Mouse (Mus musculus): ENCODE data around the gene Ago1.
A peak's percentile ranks its signal among the peaks of the same experiment; 100 is the strongest.

Gene Ago1

DNA sequence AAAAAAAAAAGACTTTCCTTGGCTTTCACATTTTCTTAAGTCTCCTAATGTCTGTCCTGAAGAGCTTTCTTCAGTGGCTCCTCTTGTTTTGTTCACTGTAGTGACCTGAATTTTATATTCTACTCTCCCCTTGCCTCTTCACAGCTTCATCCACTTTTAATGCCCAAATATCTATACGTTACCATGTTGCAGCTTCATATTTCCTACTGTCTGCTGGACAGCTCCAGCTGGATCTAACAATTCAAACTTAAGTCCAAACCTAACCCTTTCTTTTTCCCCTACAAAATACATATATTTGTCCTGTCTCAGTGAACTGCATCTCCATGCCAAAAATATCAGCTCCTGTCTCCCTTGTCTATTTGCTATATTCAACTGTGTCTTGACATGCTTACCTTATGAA lies 951 bp upstream of the Ago1 start:
- DNase-seq = no peak

DNA sequence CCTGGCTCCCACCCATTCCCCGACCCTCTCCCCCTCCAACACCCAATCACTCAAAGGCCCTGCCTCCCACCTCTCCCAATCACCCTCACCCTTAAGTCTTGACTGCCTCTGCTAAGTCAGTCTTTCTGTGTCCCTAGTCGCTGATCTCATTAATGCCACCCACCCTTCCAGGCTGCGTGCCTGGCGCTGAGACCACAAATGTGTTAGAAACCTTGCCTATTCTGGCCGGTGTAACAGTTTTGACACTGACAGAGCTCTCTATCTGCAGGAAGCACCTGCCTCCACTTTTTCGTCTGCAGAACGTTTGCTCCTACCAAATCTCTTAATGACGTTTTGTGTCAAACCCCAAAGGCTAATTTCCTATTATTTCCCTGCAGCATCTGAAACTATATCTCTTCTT lies 542 bp upstream of the Ago1 start:
- DNase-seq = no peak

DNA sequence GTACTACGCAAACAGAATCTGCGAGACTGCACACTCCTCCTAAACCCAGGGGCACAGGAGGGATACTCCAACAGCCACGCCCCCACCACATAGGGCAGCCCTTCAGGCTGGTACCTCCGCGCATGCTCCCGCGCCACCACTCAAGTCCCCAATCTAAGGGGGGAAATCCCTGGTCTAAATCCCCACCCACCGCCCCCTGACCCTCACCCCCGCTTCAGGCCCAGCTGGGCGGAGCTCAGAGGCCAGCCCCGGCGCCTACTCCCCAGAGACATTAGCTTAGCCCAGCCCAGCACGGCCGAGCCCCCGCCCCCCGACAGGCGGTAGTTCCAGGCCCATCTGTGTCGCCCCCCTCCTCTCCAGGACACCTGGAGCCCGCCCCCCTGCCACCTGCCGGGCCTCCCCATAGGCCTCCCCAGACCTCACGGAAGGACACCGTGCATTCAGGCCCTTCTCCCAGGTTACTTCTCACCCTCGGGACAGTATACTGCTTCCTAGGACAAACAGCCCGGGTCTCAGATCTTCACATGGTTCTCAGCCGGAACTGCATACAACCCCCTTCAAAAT lies 580 bp downstream of the Ago1 start:
- peak; percentile 82 for DNase-seq

DNA sequence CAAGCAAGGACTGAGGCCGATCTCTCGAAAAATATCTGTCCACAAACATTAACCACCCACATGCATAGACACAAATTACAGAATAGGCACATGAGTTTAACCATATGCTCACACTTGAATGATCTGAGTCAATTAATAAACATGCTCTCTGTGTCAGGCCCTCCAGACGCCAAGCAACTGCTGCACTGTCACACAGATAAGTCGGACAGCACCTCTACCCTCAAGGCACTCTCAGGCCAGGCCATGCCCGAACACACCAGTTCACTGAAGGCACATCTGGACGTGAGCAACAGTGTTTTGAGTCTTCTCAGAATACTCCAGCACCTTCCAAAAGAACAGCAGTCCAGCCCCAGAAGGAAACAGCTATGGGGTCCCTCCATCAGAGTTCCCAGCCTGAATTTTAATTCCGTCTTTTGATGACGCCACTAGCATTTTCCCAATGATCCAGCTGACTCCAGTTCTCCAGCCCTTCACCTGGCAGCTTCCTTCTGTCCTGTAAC lies 2.1 kb downstream of the Ago1 start:
- no peak for DNase-seq

DNA sequence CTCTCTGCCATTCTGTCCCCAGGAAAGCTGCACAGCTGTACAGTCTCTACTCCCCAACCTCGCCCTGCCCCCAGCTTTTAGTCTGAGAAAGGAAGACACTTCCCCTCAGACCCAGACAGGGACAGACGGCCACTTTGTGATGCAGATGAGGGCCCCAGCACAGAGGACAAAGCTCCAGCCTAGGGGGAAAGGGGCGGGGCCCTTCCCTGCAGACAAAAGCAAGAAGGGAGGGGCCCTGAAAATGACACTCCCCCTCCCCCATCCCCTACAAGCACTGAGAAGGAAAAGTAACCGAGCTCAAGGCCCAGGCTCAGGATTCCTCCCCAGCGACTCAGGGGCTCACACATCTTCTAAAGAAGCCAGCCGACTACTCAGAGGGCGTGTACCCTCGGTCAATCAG lies 2.5 kb downstream of the Ago1 start:
- peak; percentile 48 for DNase-seq

DNA sequence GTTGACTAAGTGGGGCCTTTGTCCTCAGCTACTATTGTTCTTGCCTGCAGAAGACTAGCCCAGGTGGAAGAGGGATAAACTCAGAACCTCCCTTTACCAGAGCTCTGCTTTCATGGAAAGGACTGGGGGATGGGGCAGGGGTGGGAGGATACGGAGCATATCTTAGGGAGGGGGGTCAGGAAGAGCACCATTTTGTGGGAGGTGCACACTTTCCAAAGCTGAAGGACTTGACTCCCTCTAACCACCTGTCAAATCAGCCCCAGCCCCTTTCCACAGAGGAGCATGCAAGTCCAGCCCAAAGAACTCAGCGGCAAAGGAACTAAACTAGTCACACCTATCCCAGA lies 3.5 kb downstream of the Ago1 start:
- no peak for DNase-seq

DNA sequence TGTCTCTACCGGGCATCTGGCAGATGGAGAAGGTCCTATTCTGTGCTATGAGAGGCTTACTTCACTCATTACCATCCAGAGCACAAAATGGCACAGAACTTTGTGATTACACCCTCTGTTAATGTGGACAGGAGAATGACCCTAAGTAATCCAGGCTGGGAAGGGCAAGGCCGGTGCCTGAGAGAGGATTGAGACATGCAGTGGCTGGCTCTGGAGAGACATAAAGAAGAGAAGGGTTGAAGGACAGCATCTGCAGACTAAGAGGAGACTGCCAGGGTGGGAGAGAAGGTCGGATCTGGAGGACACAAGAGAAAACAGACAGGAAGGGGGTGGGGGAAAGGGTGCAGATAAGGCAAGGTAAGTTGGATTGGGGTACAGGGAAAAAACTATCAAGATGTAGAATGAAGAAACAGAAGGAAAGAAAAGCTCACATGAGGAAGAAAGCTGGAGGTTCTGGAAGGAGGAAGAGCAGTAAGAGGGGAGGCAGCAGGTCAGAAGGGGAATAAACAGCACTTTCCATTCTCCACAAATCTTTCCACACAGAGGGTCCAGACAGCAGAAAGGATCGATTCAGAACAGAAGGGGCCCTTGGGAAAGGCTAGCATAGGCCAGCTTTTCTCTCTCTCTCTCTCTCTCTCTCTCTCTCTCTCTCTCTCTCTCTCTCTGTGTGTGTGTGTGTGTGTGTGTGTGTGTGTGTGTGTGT lies 4.0 kb downstream of the Ago1 start:
- DNase-seq = no peak

DNA sequence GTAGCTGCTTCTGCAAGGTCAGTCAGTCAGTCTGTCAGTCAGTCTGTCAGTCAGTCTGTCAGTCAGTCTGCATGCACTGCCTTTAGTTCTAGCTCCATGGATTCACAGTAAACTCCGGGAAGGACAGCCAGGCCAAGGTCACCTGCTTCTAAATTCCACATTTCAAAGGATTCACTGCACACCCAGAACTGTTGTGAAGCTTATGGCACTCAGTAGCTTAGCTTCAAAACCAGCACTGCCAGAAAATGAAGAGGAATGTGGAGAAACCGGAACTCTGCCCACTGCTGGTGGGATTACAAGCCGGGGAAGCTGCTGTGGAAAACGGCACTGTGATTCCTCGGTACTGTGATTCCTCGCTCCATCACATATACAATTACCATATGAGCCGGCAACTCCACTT lies 12.9 kb downstream of the Ago1 start:
- DNase-seq = no peak

DNA sequence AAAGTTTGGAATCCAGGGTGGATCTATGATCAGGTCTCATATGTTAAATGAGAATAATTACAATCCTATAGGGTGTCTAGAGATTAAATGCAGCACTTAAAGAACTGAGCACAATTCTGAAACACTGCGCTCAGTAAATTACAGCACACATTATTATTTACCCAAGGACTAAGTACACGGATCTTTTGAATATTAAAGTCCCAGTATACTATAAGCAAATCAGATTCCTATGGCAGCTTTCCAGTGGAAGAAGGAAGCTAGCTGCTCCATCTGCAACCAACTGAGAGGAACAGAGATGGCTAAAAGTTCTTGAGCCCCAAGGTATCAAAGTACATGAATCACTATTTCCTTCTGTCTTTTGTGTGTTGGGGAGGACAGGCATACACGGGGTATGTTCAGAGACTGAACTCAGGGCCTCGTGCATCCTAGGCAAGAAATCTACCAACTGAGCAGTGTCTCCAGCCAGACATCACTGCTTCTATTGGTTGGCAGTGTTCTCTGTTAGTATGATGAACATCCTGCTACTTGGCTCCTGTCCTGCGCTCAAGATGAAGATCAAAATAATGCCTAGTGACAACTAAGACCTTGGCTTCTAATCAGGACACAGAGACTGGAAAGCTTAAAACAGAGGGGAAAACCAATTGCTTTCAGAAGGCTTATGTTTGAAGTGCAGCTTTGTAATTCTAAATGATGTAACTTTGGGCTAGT lies 13.7 kb downstream of the Ago1 start:
- DNase-seq = no peak

DNA sequence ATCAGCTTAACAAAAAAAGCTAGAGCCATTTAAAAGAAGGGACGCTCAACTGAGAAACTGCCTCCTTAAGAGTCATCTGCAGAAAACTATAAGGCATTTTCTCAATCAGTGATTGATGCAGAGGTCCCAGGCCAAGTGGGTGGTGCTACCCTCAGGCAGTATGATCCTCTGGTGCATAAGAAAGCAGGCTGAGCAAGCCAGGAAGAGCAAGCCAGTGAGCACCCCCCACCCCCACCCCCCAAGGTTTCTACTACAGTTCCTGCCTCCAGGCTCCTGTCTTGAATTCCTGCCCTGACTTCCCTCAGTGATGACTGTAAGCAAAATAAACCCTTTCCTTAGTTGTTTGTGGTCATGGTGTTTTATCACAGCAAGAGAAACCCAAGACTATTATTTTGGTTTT lies 18.1 kb downstream of the Ago1 start:
- DNase-seq = no peak

DNA sequence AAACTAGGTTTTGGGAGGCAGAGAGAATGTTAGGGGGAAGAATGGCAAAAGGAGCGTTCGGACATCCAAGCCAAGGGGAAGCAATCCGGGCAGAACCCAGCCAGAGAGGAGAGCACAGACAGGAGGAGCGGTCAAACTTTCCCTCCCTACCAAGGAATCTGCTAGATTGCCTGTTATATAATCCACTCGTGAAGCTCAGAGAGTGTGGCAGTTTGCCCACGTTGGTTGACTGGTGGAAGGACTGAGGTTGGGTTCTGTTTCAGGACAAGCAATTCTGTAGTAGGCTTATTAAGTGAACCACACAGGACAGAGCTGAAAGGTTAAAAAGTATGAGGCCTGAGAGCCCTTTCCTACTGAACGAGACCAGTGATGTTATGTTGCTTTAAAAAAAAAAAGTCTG lies 21.3 kb downstream of the Ago1 start:
- DNase-seq = no peak

DNA sequence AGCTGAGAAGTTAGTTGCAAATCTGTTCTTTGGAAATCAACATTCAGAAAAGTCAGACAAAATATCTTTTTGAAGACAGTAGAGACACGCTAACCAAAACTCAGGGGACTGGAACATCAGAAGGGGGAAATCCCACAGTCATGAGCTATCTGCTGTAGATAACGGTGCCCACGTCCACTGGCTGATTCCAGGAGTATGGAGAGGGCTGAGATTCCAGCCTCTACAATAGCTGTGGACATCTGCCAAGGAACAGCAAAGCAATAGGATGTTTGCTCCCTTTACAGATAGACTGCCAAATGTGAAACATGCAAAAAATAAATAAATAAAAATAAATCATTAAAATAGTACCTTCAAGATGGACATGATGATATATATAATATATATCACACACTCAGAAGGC lies 23.9 kb downstream of the Ago1 start:
- no peak for DNase-seq

DNA sequence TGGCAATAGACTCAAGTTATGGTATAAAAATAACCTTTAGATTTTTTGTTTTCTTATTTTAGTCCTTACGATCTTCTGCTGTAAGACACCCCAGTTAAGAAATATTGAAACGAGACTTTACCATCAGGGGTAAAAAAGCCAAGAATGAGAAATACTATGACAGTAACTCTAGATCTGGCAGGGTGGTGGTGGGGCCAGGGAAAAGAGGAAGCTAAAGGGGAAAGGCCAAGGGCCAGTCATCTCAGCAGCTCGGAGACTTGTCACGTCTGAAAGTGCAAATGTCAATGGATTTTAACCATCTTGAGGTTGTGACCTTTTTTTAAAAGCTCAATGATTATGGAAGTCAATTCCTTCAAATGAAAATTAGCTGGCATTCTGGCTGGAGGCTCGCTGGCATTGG lies 30.1 kb downstream of the Ago1 start:
- no peak for DNase-seq

DNA sequence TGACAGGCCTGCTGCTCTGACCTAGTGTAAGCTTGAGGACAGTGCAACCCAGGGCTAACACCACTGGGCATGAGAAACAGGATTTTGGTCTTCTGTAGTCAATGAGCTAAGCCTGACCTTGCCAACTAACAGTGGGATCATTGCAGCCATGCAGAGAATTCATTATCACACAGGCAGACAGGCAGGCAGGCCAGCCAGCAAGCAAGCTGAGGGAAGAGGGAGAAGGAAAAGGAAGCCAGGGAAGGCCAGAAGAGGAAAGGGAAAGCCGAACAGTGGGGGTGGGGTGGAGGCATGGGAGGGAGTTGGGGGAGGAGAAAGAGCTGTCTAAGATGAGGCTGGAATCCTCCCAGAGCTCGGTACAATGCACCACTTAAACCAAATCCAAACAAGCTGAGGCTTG lies 32.1 kb downstream of the Ago1 start:
- DNase-seq = no peak

DNA sequence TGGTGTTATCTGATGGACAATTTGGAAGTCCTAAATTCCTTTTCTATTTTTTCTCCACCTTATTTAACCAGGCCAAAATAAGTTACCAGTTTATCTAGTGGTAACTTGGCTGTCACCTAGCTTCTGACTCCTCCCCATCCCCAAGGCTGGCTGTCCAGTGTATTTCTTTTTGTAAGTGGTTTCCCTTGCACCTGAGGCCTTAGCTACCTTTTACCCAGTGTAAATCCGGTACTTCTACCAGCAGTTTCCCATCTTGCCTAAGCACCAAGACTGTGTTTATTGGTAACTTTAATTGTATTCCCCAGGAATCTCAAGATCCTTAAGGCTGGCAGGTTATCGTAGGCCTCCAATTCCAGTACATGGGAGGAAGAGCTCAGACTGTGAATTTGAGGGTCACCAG lies 34.3 kb downstream of the Ago1 start:
- DNase-seq = no peak

DNA sequence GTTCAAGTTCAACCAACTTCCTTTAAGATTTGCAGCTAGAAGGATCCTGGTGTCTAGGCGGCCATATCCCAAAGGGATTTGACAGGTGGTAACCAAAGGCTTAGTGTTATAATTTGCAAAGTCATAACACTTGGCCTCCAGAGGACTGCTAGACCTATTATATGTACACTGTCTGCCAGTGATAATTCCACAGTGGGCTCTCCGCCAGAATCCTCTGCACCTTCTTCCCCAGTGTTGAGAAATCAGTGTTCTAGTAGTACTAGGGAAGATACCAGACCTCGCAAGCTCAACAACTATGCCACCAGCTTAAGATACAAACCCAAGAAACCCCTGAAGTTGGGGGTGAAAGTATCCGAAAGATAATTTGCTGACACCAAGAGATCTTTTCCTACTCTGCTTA lies 35.2 kb downstream of the Ago1 start:
- no peak for DNase-seq

DNA sequence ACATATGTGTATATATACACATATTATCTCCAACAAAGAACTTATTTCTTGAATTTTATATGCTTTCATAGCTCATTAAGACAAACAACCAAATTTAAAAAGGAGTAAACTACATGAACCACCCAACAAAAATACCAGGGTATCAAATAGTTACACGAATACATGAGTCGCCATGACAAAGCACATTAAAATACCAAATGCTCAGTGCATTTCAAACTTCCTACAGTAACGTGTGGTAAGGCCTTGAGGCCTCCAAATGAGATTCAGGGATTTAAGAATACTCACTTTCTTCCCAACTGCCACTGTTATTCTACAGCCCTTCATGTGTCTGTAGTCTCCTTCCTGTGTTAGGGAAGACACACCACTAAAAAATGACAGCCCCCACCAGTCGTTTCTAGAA lies 36.6 kb downstream of the Ago1 start:
- no peak for DNase-seq

DNA sequence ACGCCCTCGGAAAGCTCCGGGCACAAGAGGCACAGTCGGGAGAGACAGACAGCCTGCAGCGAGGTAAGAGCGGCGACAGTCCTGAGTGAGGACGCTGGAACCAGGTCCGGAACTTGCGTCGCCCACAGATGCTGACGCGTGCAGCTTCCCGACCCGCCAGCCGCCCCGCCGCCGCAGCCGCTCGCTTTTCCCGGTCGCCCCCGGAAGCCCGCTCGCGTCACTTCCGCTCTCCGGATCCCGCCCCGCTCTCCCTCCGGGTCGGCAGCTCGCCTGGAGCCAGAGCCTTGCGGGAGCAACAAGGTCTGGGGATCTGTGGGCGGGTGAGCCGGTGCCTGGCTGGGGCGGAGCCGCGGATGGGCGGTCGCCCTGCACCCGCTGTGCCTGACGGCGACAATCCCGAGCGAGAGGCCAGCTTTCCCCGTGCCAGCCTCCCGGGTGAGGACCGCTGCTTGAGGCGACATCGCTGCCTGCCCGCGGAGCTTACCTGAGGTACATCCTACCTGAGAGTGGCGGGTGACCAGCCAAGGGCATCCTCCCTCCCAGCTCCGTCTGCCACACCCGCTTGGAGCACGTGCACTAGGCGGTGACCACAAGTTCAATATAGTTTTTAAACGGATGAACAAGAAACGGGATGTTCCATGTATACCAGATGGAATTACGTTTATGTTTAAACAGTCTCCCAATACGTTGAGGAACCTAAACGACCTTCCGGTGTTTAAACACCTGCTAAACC lies 38.9 kb downstream of the Ago1 start, which contains the start of gene Ago3:
Gene Ago3, minus strand, starts transcription at position 210 of the 733 bp plus-strand sequence.
- DNase-seq = peak; percentile 96

DNA sequence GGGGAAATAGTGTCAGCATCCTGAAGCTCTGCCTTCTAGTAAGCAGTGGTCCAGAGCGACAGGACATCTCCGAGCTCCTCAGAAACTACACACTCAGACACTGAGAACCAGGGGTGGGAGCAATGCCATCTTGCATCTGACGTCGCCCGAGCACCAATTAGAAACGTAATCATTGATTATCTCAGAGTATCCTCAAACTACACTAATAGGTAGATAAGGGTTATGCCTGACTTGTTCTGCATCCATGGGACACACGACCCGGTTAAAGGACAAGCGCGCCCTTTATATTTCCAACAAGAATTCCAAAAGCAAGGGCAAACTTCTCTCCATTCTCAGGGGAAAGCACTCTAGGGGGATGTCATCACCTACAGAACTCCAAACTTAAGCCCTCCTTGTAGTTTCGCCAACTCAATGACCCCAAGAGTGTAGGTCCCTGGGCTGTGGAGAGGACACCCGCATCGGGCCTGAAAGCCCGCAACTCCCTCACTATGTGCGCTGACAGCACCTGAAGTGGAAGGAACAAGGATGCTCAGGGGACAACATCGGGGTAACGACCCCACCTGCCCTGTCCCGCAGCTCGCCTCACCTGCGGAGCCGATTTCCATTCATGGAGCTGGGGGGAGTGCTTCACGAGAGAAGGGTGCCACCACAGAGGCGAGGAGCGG lies 39.6 kb downstream of the Ago1 start:
- no peak for DNase-seq

DNA sequence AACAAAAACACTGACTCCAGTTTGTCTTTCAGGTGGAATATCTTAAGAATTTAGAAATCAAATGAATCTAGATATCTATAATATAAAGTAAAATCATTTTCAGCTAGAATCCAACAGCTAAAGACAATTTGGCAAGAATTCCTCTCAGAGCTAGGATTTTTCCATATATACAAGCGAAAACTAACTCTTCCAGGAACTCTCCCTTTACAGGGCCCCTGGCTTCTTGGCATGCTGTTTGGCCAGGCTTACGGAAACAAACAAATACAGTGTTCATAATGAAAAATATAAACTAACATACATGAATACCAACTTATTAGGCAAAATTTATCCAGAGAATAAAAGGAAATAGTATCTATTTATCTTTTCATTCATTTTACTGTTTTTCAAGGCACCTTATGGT lies 44.5 kb downstream of the Ago1 start:
- no peak for DNase-seq

DNA sequence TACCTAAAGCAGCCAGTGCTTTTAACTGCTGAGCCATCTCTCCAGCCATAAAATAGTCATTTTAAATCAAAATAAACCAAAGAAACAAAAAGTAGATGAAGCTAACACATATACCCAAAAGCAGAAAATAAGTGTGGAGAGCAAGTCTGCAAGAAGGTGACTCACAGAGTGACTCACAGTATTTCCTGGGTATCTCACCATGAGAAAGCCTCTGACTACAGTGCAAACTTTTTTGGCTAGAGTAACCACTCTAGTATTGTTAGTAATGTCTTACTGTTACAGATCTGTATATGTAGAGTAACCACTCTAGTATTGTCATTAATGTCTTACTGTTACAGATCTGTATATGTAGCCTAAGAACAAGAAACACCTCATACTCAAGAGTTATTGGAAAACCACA lies 52.7 kb downstream of the Ago1 start:
- DNase-seq = no peak

DNA sequence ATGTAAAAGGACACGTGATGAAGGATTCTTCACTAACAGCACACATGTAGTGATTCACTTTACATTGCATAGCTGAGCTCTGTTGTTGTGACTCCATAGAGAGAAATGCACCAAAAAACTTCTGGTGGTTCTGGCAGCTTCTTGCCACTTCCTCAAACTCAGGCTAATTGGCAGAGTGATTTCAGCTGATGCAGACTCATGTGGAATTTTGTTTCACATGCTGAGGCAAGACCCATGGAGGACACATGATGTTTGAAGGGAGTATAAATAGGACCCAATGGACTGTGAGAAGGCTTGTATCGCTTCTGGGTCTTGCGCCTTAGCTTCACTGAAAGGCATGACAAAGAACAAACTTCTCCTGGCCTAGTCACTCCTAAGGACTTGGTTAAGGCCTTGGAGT lies 55.9 kb downstream of the Ago1 start:
- no peak for DNase-seq
